Mouse (Mus musculus) left cerebral cortex, adult 11 months (tissue): ENCODE results near the gene 4930447C04Rik.

Source experiments
- DNase-seq: peaks from one replicate; pipeline ENCODE4 v3.0.0; 2022; ENCODE audit warnings: low spot score

Gene 4930447C04Rik

GRCm38 (mm10) chr12:72943574-72944110 is 3.1 kb upstream of the 4930447C04Rik start:
- no peak for DNase-seq

GRCm38 (mm10) chr12:72942171-72942570 is 1.6 kb upstream of the 4930447C04Rik start:
- no peak for DNase-seq

GRCm38 (mm10) chr12:72941398-72942051 is 951 bp upstream of the 4930447C04Rik start:
- DNase-seq = no peak

- no peak for DNase-seq
These were observed 336 bp upstream of the 4930447C04Rik start for GRCm38 (mm10) chr12:72940822-72941397.

- DNase-seq = no peak
These were observed 958 bp downstream of the 4930447C04Rik start, which contains the start of gene Six6 for GRCm38 (mm10) chr12:72939616-72940015. TSS of gene Six6 (plus strand) at chr12:72939892.

GRCm38 (mm10) chr12:72938600-72939490 is 1.7 kb downstream of the 4930447C04Rik start:
- no peak for DNase-seq

GRCm38 (mm10) chr12:72938176-72938575 is 2.4 kb downstream of the 4930447C04Rik start:
- DNase-seq = no peak

- no peak for DNase-seq
These were observed 2.9 kb downstream of the 4930447C04Rik start for GRCm38 (mm10) chr12:72937537-72938120.

GRCm38 (mm10) chr12:72936751-72937150 is 3.8 kb downstream of the 4930447C04Rik start:
- DNase-seq = no peak

- no peak for DNase-seq
These were observed 23.2 kb downstream of the 4930447C04Rik start for GRCm38 (mm10) chr12:72917159-72917993.

- no peak for DNase-seq
These were observed 86.1 kb downstream of the 4930447C04Rik start for GRCm38 (mm10) chr12:72854377-72855032.

GRCm38 (mm10) chr12:72853406-72854076 is 87.0 kb downstream of the 4930447C04Rik start:
- DNase-seq = no peak

- DNase-seq = no peak
These were observed 88.3 kb downstream of the 4930447C04Rik start for GRCm38 (mm10) chr12:72852264-72852663.

- DNase-seq = no peak
These were observed 90.4 kb downstream of the 4930447C04Rik start for GRCm38 (mm10) chr12:72850146-72850545.

GRCm38 (mm10) chr12:72847725-72848124 is 92.8 kb downstream of the 4930447C04Rik start:
- DNase-seq = no peak

- DNase-seq = no peak
These were observed 94.6 kb downstream of the 4930447C04Rik start for GRCm38 (mm10) chr12:72845946-72846345.

GRCm38 (mm10) chr12:72843973-72844620 is 96.5 kb downstream of the 4930447C04Rik start:
- DNase-seq = no peak

GRCm38 (mm10) chr12:72843555-72843954 is 97.0 kb downstream of the 4930447C04Rik start:
- DNase-seq = no peak

GRCm38 (mm10) chr12:72843135-72843534 is 97.4 kb downstream of the 4930447C04Rik start:
- no peak for DNase-seq
